9 mouse cellular contexts compared by ENCODE assay signal in the genomic region with DNA sequence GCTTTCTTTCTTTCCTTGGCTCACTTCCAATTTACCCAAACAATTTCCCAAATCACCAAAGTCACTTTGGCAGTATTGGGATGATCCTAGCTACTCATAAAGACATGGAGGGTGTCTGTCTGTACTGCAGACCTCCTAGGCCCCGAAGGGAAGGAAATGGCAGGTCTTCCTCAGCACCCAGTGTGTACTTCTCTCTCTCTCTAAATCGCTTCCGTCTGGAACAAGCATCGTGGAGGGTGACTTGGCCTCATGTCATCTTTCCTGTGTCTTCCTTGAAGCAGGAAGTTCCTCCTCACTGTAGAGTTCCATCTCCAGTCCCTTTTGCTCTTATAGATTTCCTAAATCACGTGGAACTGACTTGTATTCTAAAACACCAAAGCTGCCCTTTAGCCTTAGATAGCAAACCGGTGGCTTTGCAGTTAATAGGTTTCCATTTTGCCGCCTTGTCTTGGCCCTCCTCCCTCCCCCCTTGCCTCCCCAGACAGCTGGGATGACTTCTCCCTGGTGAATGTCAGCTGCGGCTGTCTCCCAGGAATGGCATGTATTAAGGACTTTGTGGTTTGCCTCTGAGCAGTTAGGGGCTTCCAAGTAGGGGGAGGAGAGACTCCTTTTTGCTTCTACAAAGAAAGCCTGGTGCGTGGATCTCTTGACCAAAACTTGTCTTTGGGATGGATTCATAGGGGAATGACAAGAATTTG. TPM values are rescaled to one million over a fixed set of nuclear protein-coding genes. Genes with fewer than 3 reads are reported as not detected.
DNase-seq lines count a peak whose midpoint lies in the region.
"Had no signal": no experiment of that assay in that cellular context is flagged by ENCODE, and none has a peak within 500 bp of the region (broad histone marks: within the 10 kb centered on the region; RNA-seq: fewer than 3 reads in every experiment).

No protein-coding gene starts in this region.

- peak; percentile 12 for DNase-seq in cerebellum, adult 9-11 months
- DNase-seq in cerebellum, postnatal 10 days, result no peak
- DNase-seq in kidney, postnatal 4 days, result peak; percentile 50 to 63
- DNase-seq in kidney, adult 8-10 months, result no peak
- DNase-seq in Muller cell, postnatal 12 days (ENCODE audit: inconsistent ontology term), result peak; percentile 67
- peak; percentile 38 for DNase-seq in lung, postnatal 36 days
- no peak for DNase-seq in adrenal gland, adult 2 months
- DNase-seq in thymus, postnatal 14 days, result no peak
- DNase-seq: cerebellum, adult 18-20 months had no signal

RNA-seq across cellular contexts. Expression of a gene that starts 5.6 kb away (rescaled TPM):
- total RNA-seq in adrenal gland, adult 2 months (2021), result 10 to 100 TPM; 17.6 to 22.1 TPM
- polyA plus RNA-seq in adrenal gland, adult 2 months (2012; rRNA removed), result 16.3 and 16.9 TPM in 2 replicates

Comparison
In these comparisons a context has a peak if more than half of its experiments do, and no peak if none do; other contexts are left out.
1. DNase-seq: peak in cerebellum, adult 9-11 months (single experiment), kidney, postnatal 4 days (2 of 2), Muller cell, postnatal 12 days (single experiment) and lung, postnatal 36 days (single experiment); none in cerebellum, postnatal 10 days (0 of 2), kidney, adult 8-10 months (0 of 2), adrenal gland, adult 2 months (single experiment) and thymus, postnatal 14 days (single experiment).